Mouse (Mus musculus) C2C12 (cell line): Measurements from ENCODE around the gene Caprin2.

Experiments used
- CEBPB ChIP-seq: IDR thresholded peaks from one replicate; pipeline ENCODE4 v1.6.1; 2011; ENCODE audit warnings: low read depth, mild to moderate bottlenecking, control low read depth, moderate library complexity
- CTCF ChIP-seq: IDR thresholded peaks from one replicate; pipeline ENCODE4 v1.5.1; 2011; ENCODE audit not compliant: control insufficient read depth, insufficient read depth, insufficient read length
- MAX ChIP-seq: IDR thresholded peaks from one replicate; pipeline ENCODE4 v1.6.1; 2011; ENCODE audit warnings: mild to moderate bottlenecking, control low read depth
- MYOG ChIP-seq: IDR thresholded peaks from one replicate; pipeline ENCODE4 v1.6.1; 2011; ENCODE audit not compliant: control insufficient read depth, insufficient read length; ENCODE audit errors: extremely low read depth
- USF1 ChIP-seq: IDR thresholded peaks from one replicate; pipeline ENCODE4 v1.6.1; 2011; ENCODE audit warnings: low read depth, mild to moderate bottlenecking, control low read depth, moderate library complexity

GRCm38 (mm10) chr6:148799773-148800172 lies 96.3 kb downstream of the Caprin2 start:
- TF ChIP-seq CTCF, result no peak
- no peak for TF ChIP-seq MAX
- TF ChIP-seq CEBPB, result no peak
- no peak for TF ChIP-seq MYOG
- no peak for TF ChIP-seq USF1
